Mouse (Mus musculus): Measurements from ENCODE around the gene Gnb2.

- TF ChIP-seq CTCF (IDR thresholded peaks at IDR 0.05; ENCODE audit: extremely low read depth, insufficient read depth, insufficient read length, insufficient replicate concordance) (no peak), POLR2A (IDR thresholded peaks at IDR 0.05; ENCODE audit: low read depth, low read length) (no peak)
These were observed 19.7 kb upstream of the Gnb2 start for GRCm38 (mm10) chr5:137553000-137553399.
